Mouse (Mus musculus): ENCODE results near the gene Gm9268. TPM values are rescaled to one million over a fixed set of nuclear protein-coding genes. Genes with fewer than 3 reads are reported as not detected.
"Not testable (repeated sequence)": the region's sequence is repeated elsewhere in the genome, so short reads cannot be mapped to it uniquely, and the experiment has no call there.

Gene Gm9268
- polyA plus RNA-seq (2015; fragmentation: Nextera tagmentation; extraction: Ambion mirVana): not detected in 2 replicates

GRCm38 (mm10) chr7:43018465-43018864, at the start of gene Gm9268:
TSS of gene Gm9268 (plus strand) at chr7:43018765.
- not testable (repeated sequence) for H3K27ac ChIP-seq; ATAC-seq; H3K9ac ChIP-seq (replicated peaks); H3K27me3 ChIP-seq; H3K36me3 ChIP-seq; H3K4me1 ChIP-seq (replicated peaks); H3K9me3 ChIP-seq; H3K4me3 ChIP-seq (replicated peaks); H3K4me2 ChIP-seq (replicated peaks)
- WGBS: no CpG with 5 or more reads among the region's 1 CpGs

- Histone ChIP-seq H3K4me2 (replicated peaks) (no peak overlapping the region), H3K36me3 (no peaks in the 10 kb centered on the region), H3K9me3 (peaks cover 47% of the 10 kb centered on the region), H3K4me3 (replicated peaks) (no peak overlapping the region), H3K4me1 (replicated peaks) (no peaks in the 10 kb centered on the region), H3K27ac (no peak overlapping the region), H3K9ac (replicated peaks) (no peak overlapping the region), H3K27me3 (no peaks in the 10 kb centered on the region)
- ATAC-seq: no peak
- 84% methylated on average over 11 of the region's 11 CpGs for WGBS
Observed at GRCm38 (mm10) chr7:42980098-42980497, 38.5 kb upstream of the Gm9268 start.

- Histone ChIP-seq H3K36me3 (no peaks in the 10 kb centered on the region), H3K4me1 (replicated peaks) (no peaks in the 10 kb centered on the region), H3K4me2 (replicated peaks) (no peak overlapping the region), H3K9ac (replicated peaks) (no peak overlapping the region), H3K27me3 (no peaks in the 10 kb centered on the region), H3K27ac (no peak overlapping the region), H3K9me3 (peaks cover 45% of the 10 kb centered on the region), H3K4me3 (replicated peaks) (no peak overlapping the region)
- WGBS: 90% methylated on average over 10 of the region's 10 CpGs
- ATAC-seq: no peak
Observed at GRCm38 (mm10) chr7:42980739-42981138, 37.8 kb upstream of the Gm9268 start.

- peaks cover 19% of the 10 kb centered on the region for H3K9me3 ChIP-seq
- no peaks in the 10 kb centered on the region for H3K36me3 ChIP-seq
- no peak overlapping the region for H3K27ac ChIP-seq
- H3K4me2 ChIP-seq (replicated peaks): no peak overlapping the region
- H3K4me1 ChIP-seq (replicated peaks): no peaks in the 10 kb centered on the region
- 89% methylated on average over 8 of the region's 8 CpGs for WGBS
- H3K4me3 ChIP-seq (replicated peaks): no peak overlapping the region
- ATAC-seq: no peak
- H3K27me3 ChIP-seq: no peaks in the 10 kb centered on the region
- H3K9ac ChIP-seq (replicated peaks): no peak overlapping the region
Observed at GRCm38 (mm10) chr7:43077831-43078230, 59.3 kb downstream of the Gm9268 start.

Other genes with a start within 250 kb of the Gm9268 start
- gene Vmn2r62, start 225.2 kb upstream of the Gm9268 start, polyA plus RNA-seq (2015; fragmentation: Nextera tagmentation; extraction: Ambion mirVana): not detected in 2 replicates
- not detected in 2 replicates for gene Gm2381, start 151.5 kb upstream of the Gm9268 start, polyA plus RNA-seq (2015; fragmentation: Nextera tagmentation; extraction: Ambion mirVana)
- gene Vmn2r63, start 84.9 kb upstream of the Gm9268 start, polyA plus RNA-seq (2015; fragmentation: Nextera tagmentation; extraction: Ambion mirVana): not detected in 2 replicates
- gene Zfp936, start 95.5 kb downstream of the Gm9268 start, polyA plus RNA-seq (2015; fragmentation: Nextera tagmentation; extraction: Ambion mirVana): not detected in 2 replicates